23 mouse cellular contexts compared by ENCODE assay signal in genomic region chr5:81073875-81074274, GRCm38 (mm10). TPM values are rescaled to one million over a fixed set of nuclear protein-coding genes. Genes with fewer than 3 reads are reported as not detected.
DNase-seq lines count a peak whose midpoint lies in the region; ATAC-seq and TF ChIP-seq lines count a peak whose summit lies in the region.
"Had no signal": no experiment of that assay in that cellular context is flagged by ENCODE, and none has a peak within 500 bp of the region (broad histone marks: within the 10 kb centered on the region; RNA-seq: fewer than 3 reads in every experiment).

No protein-coding gene starts in this region.

- peak; percentile 19 for DNase-seq in heart, adult 8-10 months (ENCODE audit: low spot score)
- no peak for DNase-seq in heart, embryonic 10.5 days (ENCODE audit: low spot score)
- DNase-seq in 3T3-L1 (ENCODE audit: low read depth, low spot score): peak; percentile 85
- DNase-seq in adrenal gland, postnatal 25 days: no peak
- no peak for DNase-seq in left cerebral cortex, postnatal 36 days (ENCODE audit: low spot score in 2 of 2)
- DNase-seq in urinary bladder, postnatal 25 days (ENCODE audit: low spot score): no peak
- DNase-seq: adrenal gland, postnatal 14 days; cerebellum, adult 2 months; cerebellum, postnatal 14 days; gastrocnemius, postnatal 10 days; kidney, adult 18-20 months had no signal

- no peak overlapping the region for H3ac ChIP-seq in C2C12 (ENCODE audit: control insufficient read depth, insufficient read length, low read depth)

- no peaks in the 10 kb centered on the region for H3K36me3 ChIP-seq in heart, embryonic 10.5 days
- peaks cover 4% of the 10 kb centered on the region for H3K36me3 ChIP-seq in C2C12 (ENCODE audit: control insufficient read depth, insufficient read depth)
- no peaks in the 10 kb centered on the region for H3K36me3 ChIP-seq in embryonic facial prominence, embryonic 15.5 days
- H3K36me3 ChIP-seq: embryonic facial prominence, embryonic 13.5 days; forebrain, embryonic 15.5 days; G1E; hindbrain, embryonic 10.5 days; intestine, embryonic 15.5 days had no signal

- no peak overlapping the region for H3K4me2 ChIP-seq in embryonic facial prominence, embryonic 15.5 days (replicated peaks)
- H3K4me2 ChIP-seq: embryonic facial prominence, embryonic 13.5 days; forebrain, embryonic 15.5 days; hindbrain, embryonic 14.5 days; intestine, embryonic 15.5 days had no signal

- no peak for TF ChIP-seq CTCF in C2C12 (IDR thresholded peaks at IDR 0.05; ENCODE audit: control insufficient read depth, insufficient read depth, insufficient read length)

- H3K9ac ChIP-seq in embryonic facial prominence, embryonic 15.5 days: no peak overlapping the region
- H3K9ac ChIP-seq: embryonic facial prominence, embryonic 13.5 days; forebrain, embryonic 15.5 days; hindbrain, embryonic 14.5 days; intestine, embryonic 15.5 days had no signal

- intact Hi-C loops in left cerebral cortex, postnatal 36 days (cut with DNase I): no loop called here

- no peak overlapping the region for H3K4me3 ChIP-seq in heart, embryonic 10.5 days
- H3K4me3 ChIP-seq in C2C12 (ENCODE audit: insufficient read depth, poor library complexity, severe bottlenecking): no peak overlapping the region
- H3K4me3 ChIP-seq in embryonic facial prominence, embryonic 15.5 days (replicated peaks): no peak overlapping the region
- H3K4me3 ChIP-seq: embryonic facial prominence, embryonic 13.5 days; erythroblast, embryonic 14.5 days; forebrain, embryonic 15.5 days; hindbrain, embryonic 10.5 days; intestine, embryonic 15.5 days had no signal

- WGBS in heart, embryonic 10.5 days: 80% methylated on average over 1 of the region's 1 CpGs
- WGBS in embryonic facial prominence, embryonic 15.5 days: 36% methylated on average over 1 of the region's 1 CpGs

- no peak overlapping the region for H3K27ac ChIP-seq in heart, embryonic 10.5 days
- no peak overlapping the region for H3K27ac ChIP-seq in embryonic facial prominence, embryonic 15.5 days (replicated peaks)
- H3K27ac ChIP-seq: embryonic facial prominence, embryonic 13.5 days; forebrain, embryonic 15.5 days; hindbrain, embryonic 10.5 days; hindbrain, embryonic 14.5 days; intestine, embryonic 15.5 days had no signal

- H3K79me2 ChIP-seq in C2C12 (ENCODE audit: control insufficient read depth, insufficient read depth): peaks cover 47% of the 10 kb centered on the region

- H3K4me1 ChIP-seq in heart, embryonic 10.5 days: no peaks in the 10 kb centered on the region
- H3K4me1 ChIP-seq in embryonic facial prominence, embryonic 15.5 days: no peaks in the 10 kb centered on the region
- H3K4me1 ChIP-seq: intestine, embryonic 15.5 days had no signal

- no peaks in the 10 kb centered on the region for H3K27me3 ChIP-seq in heart, embryonic 10.5 days (ENCODE audit: insufficient read depth, poor library complexity, severe bottlenecking)
- H3K27me3 ChIP-seq in C2C12 (ENCODE audit: control insufficient read depth, insufficient read depth, insufficient read length): no peaks in the 10 kb centered on the region
- no peaks in the 10 kb centered on the region for H3K27me3 ChIP-seq in embryonic facial prominence, embryonic 15.5 days
- H3K27me3 ChIP-seq: embryonic facial prominence, embryonic 13.5 days; forebrain, embryonic 15.5 days; intestine, embryonic 15.5 days had no signal

- H3K9me3 ChIP-seq in heart, embryonic 10.5 days: no peaks in the 10 kb centered on the region
- H3K9me3 ChIP-seq in embryonic facial prominence, embryonic 15.5 days (replicated peaks): no peaks in the 10 kb centered on the region
- H3K9me3 ChIP-seq: embryonic facial prominence, embryonic 13.5 days; forebrain, embryonic 15.5 days; G1E; hindbrain, embryonic 10.5 days; intestine, embryonic 15.5 days had no signal

- peaks cover 15% of the 10 kb centered on the region for H3K79me3 ChIP-seq in C2C12 (ENCODE audit: low read depth)

- ATAC-seq in embryonic facial prominence, embryonic 15.5 days (ENCODE audit: insufficient number of reproducible peaks, low FRiP score, low TSS enrichment, low read depth): peak; percentile 43; the same call in 1 of the 2 replicates
- ATAC-seq: activated CD4-positive, CD25-positive, alpha-beta regulatory T cell, adult 4 months; forebrain, embryonic 15.5 days; intestine, embryonic 15.5 days; Patski had no signal

TF ChIP-seq in C2C12, 6 proteins besides CTCF, POLR2A, EP300 and RAD21:
- TF ChIP-seq CEBPB (IDR thresholded peaks at IDR 0.05; ENCODE audit: low read depth) (no peak), MYOD1 (IDR thresholded peaks at IDR 0.05; ENCODE audit: control insufficient read depth, insufficient read length, low read depth) (peak; percentile 72), MYOG (IDR thresholded peaks at IDR 0.05; ENCODE audit: control insufficient read depth, extremely low read depth, insufficient read length) (no peak), FOSL1 (IDR thresholded peaks at IDR 0.05; ENCODE audit: insufficient read depth, low read length, poor library complexity, severe bottlenecking) (no peak), MAX (IDR thresholded peaks at IDR 0.05) (no peak), USF1 (IDR thresholded peaks at IDR 0.05; ENCODE audit: low read depth) (peak; percentile 27)

RNA-seq across cellular contexts. Expression of gene Adgrl3, which starts 53.9 kb away (rescaled TPM):
- total RNA-seq in heart, adult 8-10 months (2022): 1 to 10 TPM; 3.1 to 4.0 (median 3.6) TPM
- 5.8 and 9.0 TPM in 2 replicates for polyA plus RNA-seq in heart, embryonic 10.5 days (2016; fragmentation: Nextera tagmentation; extraction: Ambion mirVana)
- 9.8 TPM for polyA plus RNA-seq in C2C12 (2012; fragmentation: generic; extraction: Trizol)
- polyA plus RNA-seq in embryonic facial prominence, embryonic 15.5 days (2015; fragmentation: Nextera tagmentation; extraction: Ambion mirVana): 26.4 TPM in 2 replicates
- total RNA-seq in adrenal gland, postnatal 25 days (2021): 2.9 and 5.7 TPM in 2 replicates
- total RNA-seq in left cerebral cortex, postnatal 36 days (2021): 100 to 1,000 TPM; 224 to 242 TPM
- total RNA-seq: common myeloid progenitor, adult 5-6 weeks had no signal
- polyA plus RNA-seq: erythroblast, embryonic 14.5 days; G1E had no signal

Comparison
In these comparisons a context has a peak if more than half of its experiments do, and no peak if none do; other contexts are left out.
1. DNase-seq: peak in heart, adult 8-10 months (single experiment) and 3T3-L1 (single experiment); none in heart, embryonic 10.5 days (single experiment), adrenal gland, postnatal 25 days (single experiment), left cerebral cortex, postnatal 36 days (0 of 2) and urinary bladder, postnatal 25 days (single experiment).
2. RNA of gene Adgrl3, which starts 53.9 kb away (total RNA-seq): 224 to 242 TPM in left cerebral cortex, postnatal 36 days; 2.9 to 5.7 TPM in adrenal gland, postnatal 25 days and 3.1 to 4.0 TPM in heart, adult 8-10 months; every median in the first group is over 10 times any median in the second.